Mouse (Mus musculus) right cerebral cortex, adult 2 months (tissue): Measurements from ENCODE around the gene Gm36028.

Source experiments
- DNase-seq, 2 experiments: peaks; one replicate each; pipeline ENCODE4 v3.0.0; 2021 to 2022; ENCODE audit warnings: low spot score in 2 of 2

Gene Gm36028

DNA sequence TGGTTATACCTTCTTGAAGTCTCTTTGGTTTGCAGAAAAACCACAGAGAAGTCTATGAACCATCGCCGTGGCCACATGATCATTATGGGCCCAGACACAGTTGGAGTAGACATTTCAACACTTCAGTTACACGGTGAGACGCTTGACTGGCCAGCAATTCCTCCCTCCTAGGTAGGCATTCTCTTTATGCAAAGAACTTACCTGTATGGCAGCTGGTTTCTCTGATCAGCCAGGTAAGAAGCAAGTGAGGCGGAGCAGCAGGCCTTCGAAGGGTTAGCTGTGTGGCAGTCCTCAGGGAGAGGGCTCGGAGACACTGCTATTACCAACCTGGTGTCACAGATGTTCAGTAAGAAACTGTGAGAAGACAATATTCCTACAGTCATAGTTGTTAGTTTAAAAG lies 733 bp downstream of the Gm36028 start:
- no peak for DNase-seq

DNA sequence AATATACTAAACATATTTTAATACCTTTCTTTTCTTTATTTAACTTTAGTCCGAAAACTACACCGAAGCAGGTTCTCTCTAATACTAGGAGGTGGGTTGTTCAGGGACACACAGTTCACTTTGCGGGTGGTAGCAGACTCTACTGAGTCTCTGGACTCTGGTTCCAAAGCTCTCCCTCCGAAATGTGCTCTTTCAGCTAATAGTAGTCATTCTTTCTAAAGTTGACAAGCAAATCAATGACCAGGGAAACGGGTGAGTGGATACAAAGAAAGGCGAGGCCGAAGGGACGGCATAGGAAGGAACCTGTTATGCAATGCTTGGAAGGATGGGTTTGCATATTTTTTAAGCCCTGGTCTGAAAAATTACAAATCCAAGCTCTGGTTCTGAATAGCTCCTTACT lies 3.5 kb downstream of the Gm36028 start:
- DNase-seq, result no peak

DNA sequence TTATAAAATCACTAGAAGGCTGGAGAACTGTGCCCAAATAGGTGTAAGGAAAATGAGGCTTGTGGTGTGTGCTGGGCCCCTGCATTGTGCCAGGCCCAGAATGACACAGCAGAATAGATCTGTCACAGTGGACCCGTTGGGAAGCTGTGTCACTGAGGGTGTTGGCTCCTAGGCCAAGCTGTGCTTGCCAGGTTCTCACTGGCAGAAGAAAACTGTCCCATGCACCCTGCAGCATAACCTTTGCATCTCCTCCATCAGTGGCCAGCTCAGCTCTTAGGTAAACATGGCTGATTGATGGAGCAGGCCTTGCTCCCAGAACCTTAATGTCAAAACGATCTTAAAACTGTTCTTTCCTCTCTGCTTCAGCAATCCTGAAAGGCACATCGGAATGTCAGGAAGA lies 4.6 kb downstream of the Gm36028 start:
- no peak for DNase-seq

GRCm38 (mm10) chr16:37855583-37855982 lies 5.4 kb downstream of the Gm36028 start:
- DNase-seq, result no peak

DNA sequence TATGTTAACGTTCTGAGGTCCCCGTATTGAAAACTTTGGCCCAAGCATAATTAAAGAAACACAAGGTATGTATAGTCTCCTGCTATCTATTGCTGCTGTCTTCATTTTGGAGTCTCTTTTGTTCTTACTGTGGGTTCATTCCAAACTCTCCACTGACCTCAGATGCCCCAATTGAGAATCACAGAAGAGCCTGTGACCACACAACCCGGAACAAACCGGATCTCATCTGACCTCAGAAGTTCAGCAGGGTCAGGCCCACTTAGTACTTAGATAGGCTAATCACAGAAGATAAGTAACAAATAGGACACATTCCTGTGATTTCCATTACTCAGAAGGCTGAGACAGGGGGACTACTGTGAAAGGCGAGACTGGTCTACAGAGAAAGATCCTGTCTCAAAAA lies 6.4 kb downstream of the Gm36028 start:
- DNase-seq, result no peak

DNA sequence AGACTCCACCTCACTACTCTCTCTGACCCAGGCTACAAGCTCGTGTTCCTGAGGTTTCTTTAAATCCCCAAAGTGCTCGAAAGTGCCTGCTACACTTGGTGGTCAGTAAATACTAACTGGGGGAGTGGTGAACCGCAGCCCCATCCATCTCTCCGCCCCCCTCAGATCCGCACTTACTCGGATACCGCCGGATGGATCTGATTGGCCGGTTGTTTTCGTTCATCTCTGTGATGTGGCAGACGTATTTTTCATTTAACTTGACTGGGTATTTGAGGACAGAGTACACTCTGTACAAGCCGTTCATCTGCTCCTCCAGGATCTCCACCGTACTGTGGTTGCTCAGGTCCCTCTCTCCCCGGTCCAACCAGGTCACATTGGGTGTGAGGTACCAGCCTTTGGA lies 6.9 kb downstream of the Gm36028 start:
- DNase-seq, result no peak

DNA sequence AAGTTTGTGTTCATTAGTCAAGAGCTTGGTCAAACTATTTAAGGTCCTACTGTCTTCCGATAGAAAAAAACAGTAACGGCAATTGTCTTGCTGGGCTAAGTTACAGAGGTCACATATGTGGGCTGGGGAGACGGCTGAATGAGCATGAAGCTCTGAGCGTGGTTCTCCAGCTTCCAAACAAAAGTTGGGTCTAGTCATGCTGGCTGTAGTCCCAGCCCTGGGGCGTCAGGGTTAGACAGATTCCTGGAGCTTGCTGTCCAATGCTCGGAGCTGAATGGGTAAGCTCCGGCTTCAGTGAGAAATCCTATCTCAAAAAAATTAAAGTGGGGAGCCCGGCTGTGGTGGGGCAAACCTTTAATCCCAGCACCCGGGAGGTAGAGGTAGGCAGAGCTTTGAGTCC lies 7.7 kb downstream of the Gm36028 start:
- DNase-seq, result no peak

- DNase-seq, result no peak
These were observed 9.6 kb downstream of the Gm36028 start for GRCm38 (mm10) chr16:37851366-37851765.

GRCm38 (mm10) chr16:37847081-37847480 lies 13.9 kb downstream of the Gm36028 start:
- DNase-seq, result no peak

- no peak for DNase-seq
These were observed 15.6 kb downstream of the Gm36028 start for GRCm38 (mm10) chr16:37845202-37845925.

GRCm38 (mm10) chr16:37843740-37844139 lies 17.2 kb downstream of the Gm36028 start:
- DNase-seq, result no peak

- no peak for DNase-seq
These were observed 18.5 kb downstream of the Gm36028 start for GRCm38 (mm10) chr16:37842439-37842838.

- no peak for DNase-seq
These were observed 23.4 kb downstream of the Gm36028 start for GRCm38 (mm10) chr16:37837571-37837970.

- no peak for DNase-seq
These were observed 29.9 kb downstream of the Gm36028 start for GRCm38 (mm10) chr16:37831041-37831440.

GRCm38 (mm10) chr16:37826286-37826685 lies 34.7 kb downstream of the Gm36028 start:
- no peak for DNase-seq

DNA sequence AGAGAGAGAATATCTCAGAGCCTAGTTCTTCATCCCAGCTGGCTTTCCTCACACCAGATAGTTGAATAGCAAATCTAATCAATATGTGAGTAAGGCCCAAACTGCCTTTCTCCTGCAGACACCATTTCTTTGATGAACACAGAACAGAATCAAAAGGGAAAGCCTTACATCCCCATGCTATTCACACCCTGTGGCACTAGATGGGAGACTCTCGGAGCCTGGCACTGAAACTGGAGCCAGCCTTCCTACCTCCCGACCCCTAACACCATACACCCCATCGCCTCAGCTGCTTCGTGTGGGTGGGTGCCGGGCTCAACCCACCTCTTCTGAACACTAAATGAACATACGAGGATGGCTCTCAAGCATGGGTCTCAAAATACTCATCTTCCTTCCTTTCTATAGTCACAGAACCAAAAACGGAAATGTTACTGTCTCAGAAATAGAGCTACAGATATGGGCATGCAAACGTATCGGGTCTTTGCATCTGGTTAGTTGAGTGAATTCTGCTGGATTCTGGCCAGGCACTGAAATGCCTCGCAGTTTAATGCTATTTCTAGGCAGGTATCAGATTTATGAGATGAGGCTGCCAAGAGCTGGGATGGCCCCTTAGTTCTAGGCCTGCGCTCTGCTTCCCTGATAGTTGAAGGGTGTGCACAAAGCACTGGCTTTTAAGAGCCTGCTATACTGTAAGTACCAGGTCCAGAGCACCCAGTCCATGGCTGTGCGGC lies 36.0 kb downstream of the Gm36028 start:
- peak; percentile 51 to 60 for DNase-seq

- no peak for DNase-seq
These were observed 37.0 kb downstream of the Gm36028 start for GRCm38 (mm10) chr16:37823949-37824348.

DNA sequence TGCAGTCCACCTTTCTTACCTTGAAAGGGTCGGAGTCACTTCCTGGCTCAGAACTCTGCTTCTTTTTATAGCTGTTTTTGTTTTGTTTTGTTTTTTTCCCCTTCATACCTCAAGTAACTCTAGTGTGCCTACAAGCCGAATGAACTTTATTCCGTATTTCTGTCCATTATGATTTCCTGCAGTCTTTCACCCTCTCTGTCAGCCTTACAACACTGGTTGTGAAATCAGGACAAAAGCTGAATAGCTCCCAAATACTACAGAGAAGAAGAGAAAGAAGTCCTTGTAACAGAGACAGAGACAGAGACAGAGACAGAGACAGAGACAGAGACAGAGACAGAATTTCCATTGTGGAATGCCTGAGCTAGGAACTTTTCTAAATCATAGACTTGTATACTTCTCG lies 43.0 kb downstream of the Gm36028 start:
- no peak for DNase-seq

DNA sequence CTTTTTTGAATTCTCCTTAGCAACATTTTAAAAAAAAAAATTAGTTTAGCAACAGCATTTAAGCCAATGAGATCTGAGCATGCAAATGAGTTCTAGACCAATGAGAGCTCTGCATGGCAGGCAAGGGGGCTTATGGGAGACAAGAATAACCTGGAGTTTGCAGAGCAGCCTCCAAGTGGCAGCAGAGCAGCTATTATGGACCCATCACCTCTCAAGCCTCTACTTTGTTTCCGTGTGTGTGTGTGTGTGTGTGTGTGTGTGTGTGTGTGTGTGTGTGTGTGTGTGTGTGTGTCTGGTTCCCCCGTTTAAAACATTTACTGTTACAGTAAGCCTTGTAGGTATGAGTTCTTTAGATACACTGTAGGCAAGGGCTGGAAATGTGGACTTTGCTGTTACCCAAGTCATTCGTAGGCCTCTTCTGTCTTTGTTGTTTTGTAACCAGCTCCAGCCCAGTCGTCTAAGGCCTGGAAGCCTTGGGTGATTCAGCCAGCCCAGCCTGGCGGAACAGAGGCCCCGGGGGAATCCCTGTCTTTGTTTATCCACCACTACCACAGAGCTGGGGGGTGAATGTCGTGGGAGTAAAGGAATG lies 46.5 kb downstream of the Gm36028 start:
- DNase-seq, result peak; percentile 64 to 84

DNA sequence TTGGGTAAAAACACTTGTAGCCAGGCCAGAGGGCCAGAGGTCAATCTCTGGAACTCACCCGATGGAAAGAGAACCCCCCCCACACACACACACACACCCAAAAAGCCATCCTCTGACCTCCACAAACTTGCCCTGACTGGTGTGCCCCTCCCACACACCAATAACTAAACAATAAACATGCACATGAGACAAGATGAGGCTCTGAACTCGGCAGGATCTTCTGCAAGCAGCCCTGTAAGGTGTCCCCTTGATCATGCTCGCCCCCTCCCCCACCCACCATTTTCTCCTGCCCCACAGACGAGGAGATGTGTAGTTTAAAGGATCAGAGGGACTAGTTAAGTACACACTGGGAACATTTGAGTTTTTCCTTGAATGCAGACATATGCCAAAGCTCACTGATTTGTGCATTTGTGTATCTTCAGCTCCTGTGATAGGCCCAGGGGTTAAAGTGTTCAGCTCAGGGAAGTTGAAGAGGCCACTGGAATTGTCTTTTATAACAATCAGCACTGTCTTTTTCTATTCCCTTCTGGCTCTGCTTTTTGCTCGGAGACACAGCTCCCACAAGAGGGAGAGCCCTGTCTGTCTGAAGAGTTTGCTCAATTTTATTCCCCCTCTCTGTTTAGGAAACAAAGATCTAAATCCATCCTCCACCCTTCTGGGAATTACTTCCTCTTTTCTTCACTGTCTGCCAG lies 47.1 kb downstream of the Gm36028 start:
- DNase-seq, result no peak

GRCm38 (mm10) chr16:37812474-37812886 lies 48.5 kb downstream of the Gm36028 start:
- DNase-seq, result peak; percentile 73 to 75

DNA sequence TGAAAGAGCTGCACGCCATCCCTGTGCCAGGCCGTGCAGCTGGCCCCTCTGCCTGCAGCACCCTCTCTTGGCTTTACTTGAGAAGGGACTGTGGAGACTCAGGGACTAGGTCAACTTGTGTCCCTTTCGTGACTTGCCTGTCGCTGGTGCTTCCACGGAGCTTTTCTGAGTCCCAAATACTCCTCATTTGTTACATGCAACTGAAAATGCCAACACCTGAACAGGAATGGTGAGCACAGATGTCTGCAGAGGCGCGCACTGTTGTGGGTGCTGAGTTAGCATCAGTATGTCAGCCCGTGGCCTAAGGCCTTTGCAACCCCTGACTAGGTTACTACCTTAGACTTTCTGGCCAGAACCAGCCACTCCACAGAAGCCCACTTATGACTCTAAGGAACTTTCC lies 49.1 kb downstream of the Gm36028 start:
- no peak for DNase-seq
